Mouse (Mus musculus) midbrain, embryonic 11.5 days (tissue): ENCODE results near the gene Shank3. TPM values are rescaled to one million over a fixed set of nuclear protein-coding genes. Genes with fewer than 3 reads are reported as not detected.
A peak's percentile ranks its signal among the peaks of the same experiment; 100 is the strongest.

Experiments used
- ATAC-seq: fragments of 200-750 bp; cut with Nextera tagmentation; 2 replicates; pipeline ENCODE4 v1.8.0; 2017; ENCODE audit warnings: moderate TSS enrichment, moderate library complexity; ENCODE audit not compliant: low FRiP score
- DNase-seq: peaks from one replicate; pipeline ENCODE4 v3.0.0; 2015; ENCODE audit warnings: low spot score; ENCODE audit errors: missing footprints
- H3K27ac ChIP-seq: fragments of 300-500 bp; sonication (generic); 2 replicates; pipeline ENCODE4 v1.5.1; 2014; ENCODE audit warnings: low read depth, low read length
- H3K27me3 ChIP-seq: fragments of 300-500 bp; sonication (generic); 2 replicates; pipeline ENCODE4 v1.6.1; 2014; ENCODE audit warnings: mild to moderate bottlenecking, low read length, moderate library complexity, mixed read lengths; ENCODE audit not compliant: control insufficient read depth, insufficient read depth
- H3K36me3 ChIP-seq: fragments of 300-500 bp; sonication (generic); 2 replicates; pipeline ENCODE4 v1.6.1; 2014; ENCODE audit warnings: mild to moderate bottlenecking, low read length, moderate library complexity, mixed read lengths; ENCODE audit not compliant: control insufficient read depth, insufficient read depth
- H3K4me1 ChIP-seq: fragments of 300-500 bp; sonication (generic); 2 replicates; pipeline ENCODE4 v1.6.1; 2014; ENCODE audit warnings: low read length; ENCODE audit not compliant: control insufficient read depth, insufficient read depth
- H3K4me2 ChIP-seq: fragments of 300-500 bp; sonication (generic); 2 replicates; pipeline ENCODE4 v1.6.1; 2014; ENCODE audit warnings: mild to moderate bottlenecking, moderate library complexity
- H3K4me3 ChIP-seq: fragments of 300-500 bp; sonication (generic); 2 replicates; pipeline ENCODE4 v1.5.1; 2014; ENCODE audit warnings: low read depth, low read length
- H3K9ac ChIP-seq: fragments of 300-500 bp; sonication (generic); 2 replicates; pipeline ENCODE4 v1.6.1; 2014; ENCODE audit warnings: low read length
- H3K9me3 ChIP-seq: fragments of 300-500 bp; sonication (generic); 2 replicates; pipeline ENCODE4 v1.6.1; 2016; ENCODE audit warnings: low read length; ENCODE audit not compliant: control insufficient read depth
- WGBS: fragments of 180-500 bp; shearing (Covaris S2); extraction: QIAGEN DNeasy Blood & Tissue Kit; methylation state at CpG from one replicate; pipeline ENCODE4 v1.1.7; 2014; 5-methylcytosine and 5-hydroxymethylcytosine counted together
- polyA plus RNA-seq: library from polyadenylated mRNA; unstranded; fragments of >200 nt; fragmentation: Nextera tagmentation; extraction: Ambion mirVana; gene quantifications from 2 replicates; pipeline ENCODE4 v1.2.1, GENCODE M21; 2014

The Shank3 gene
- polyA plus RNA-seq: 2.2 TPM in 2 replicates

- H3K36me3 ChIP-seq: no peaks in the 10 kb centered on the region
- peak within 1 kb of the TSS; percentile 84 for H3K4me3 ChIP-seq
- DNase-seq: peak; percentile 96
- peak; percentile 63 for ATAC-seq
- under 1% methylated on average over 51 of the region's 72 CpGs for WGBS
- H3K27me3 ChIP-seq: peaks cover 19% of the 10 kb centered on the region
- peak within 1 kb of the TSS; percentile 87 for H3K9ac ChIP-seq
- H3K27ac ChIP-seq: peak within 1 kb of the TSS; percentile 51; the same call in 1 of the 2 replicates
- H3K9me3 ChIP-seq: no peaks in the 10 kb centered on the region
- peaks cover 17% of the 10 kb centered on the region for H3K4me1 ChIP-seq
- H3K4me2 ChIP-seq: peak within 1 kb of the TSS; percentile 89
These were observed at the start of gene Shank3 for GRCm38 (mm10) chr15:89498961-89499688. TSS of gene Shank3 (plus strand) at chr15:89499623.

- peak; percentile 82 for DNase-seq
- Histone ChIP-seq H3K27me3 (0 out of 2 replicates have a peak, but pooled peaks cover 5% of the 10 kb centered on the region), H3K9ac (peak overlapping the region; percentile 84), H3K4me3 (peak overlapping the region; percentile 84), H3K9me3 (no peaks in the 10 kb centered on the region), H3K27ac (no peak overlapping the region), H3K4me2 (peak overlapping the region; percentile 78), H3K36me3 (peaks cover 16% of the 10 kb centered on the region; the same call in 1 of the 2 replicates), H3K4me1 (peaks cover 11% of the 10 kb centered on the region)
- peak; percentile 59 for ATAC-seq
- 4% methylated on average over 24 of the region's 24 CpGs for WGBS
These were observed 46.2 kb upstream of the Shank3 start for GRCm38 (mm10) chr15:89452906-89453864.

GRCm38 (mm10) chr15:89453865-89454478 is 45.5 kb upstream of the Shank3 start, which contains the start of gene Mapk8ip2:
TSS of gene Mapk8ip2 (plus strand) at chr15:89453913.
- peak within 1 kb of the TSS; percentile 54 for H3K27ac ChIP-seq
- H3K9me3 ChIP-seq: no peaks in the 10 kb centered on the region
- H3K27me3 ChIP-seq: 0 out of 2 replicates have a peak, but pooled peaks cover 5% of the 10 kb centered on the region
- H3K4me2 ChIP-seq: peak within 1 kb of the TSS; percentile 78
- under 1% methylated on average over 53 of the region's 53 CpGs for WGBS
- H3K4me3 ChIP-seq: peak within 1 kb of the TSS; percentile 84
- peaks cover 16% of the 10 kb centered on the region; the same call in 1 of the 2 replicates for H3K36me3 ChIP-seq
- DNase-seq (peak; percentile 97), ATAC-seq (peak; percentile 84)
- H3K9ac ChIP-seq: peak within 1 kb of the TSS; percentile 84
- H3K4me1 ChIP-seq: peaks cover 11% of the 10 kb centered on the region

- WGBS: 6% methylated on average over 5 of the region's 6 CpGs
- DNase-seq: no peak
- H3K9me3 ChIP-seq: no peaks in the 10 kb centered on the region
- ATAC-seq: peak; percentile 43
- H3K4me3 ChIP-seq: peak overlapping the region; percentile 84
- no peak overlapping the region for H3K27ac ChIP-seq
- H3K27me3 ChIP-seq: 0 out of 2 replicates have a peak, but pooled peaks cover 5% of the 10 kb centered on the region
- peak overlapping the region; percentile 84 for H3K9ac ChIP-seq
- H3K4me2 ChIP-seq: peak overlapping the region; percentile 78
- H3K4me1 ChIP-seq: peaks cover 11% of the 10 kb centered on the region
- peaks cover 16% of the 10 kb centered on the region; the same call in 1 of the 2 replicates for H3K36me3 ChIP-seq
These were observed 44.6 kb upstream of the Shank3 start for GRCm38 (mm10) chr15:89454857-89455256.

GRCm38 (mm10) chr15:89455642-89456041 is 43.8 kb upstream of the Shank3 start:
- H3K4me3 ChIP-seq: no peak overlapping the region

GRCm38 (mm10) chr15:89458942-89459341 is 40.5 kb upstream of the Shank3 start:
- Histone ChIP-seq H3K36me3 (peaks cover 22% of the 10 kb centered on the region; the same call in 1 of the 2 replicates), H3K9ac (no peak overlapping the region), H3K4me1 (peaks cover 9% of the 10 kb centered on the region), H3K4me2 (no peak overlapping the region), H3K27me3 (no peaks in the 10 kb centered on the region), H3K9me3 (no peaks in the 10 kb centered on the region), H3K27ac (no peak overlapping the region), H3K4me3 (no peak overlapping the region)
- no peak for ATAC-seq
- 96% methylated on average over 15 of the region's 15 CpGs for WGBS
- DNase-seq: no peak

More at GRCm38 (mm10) chr15:89455642-89456041, 43.8 kb upstream of the Shank3 start:
- peaks cover 20% of the 10 kb centered on the region; the same call in 1 of the 2 replicates for H3K36me3 ChIP-seq
- no peaks in the 10 kb centered on the region for H3K9me3 ChIP-seq
- no peak overlapping the region for H3K27ac ChIP-seq
- peak overlapping the region; percentile 78 for H3K4me2 ChIP-seq
- no peak overlapping the region for H3K9ac ChIP-seq
- DNase-seq: no peak
- 0 out of 2 replicates have a peak, but pooled peaks cover 5% of the 10 kb centered on the region for H3K27me3 ChIP-seq
- H3K4me1 ChIP-seq: peaks cover 11% of the 10 kb centered on the region
- WGBS: 80% methylated on average over 6 of the region's 6 CpGs
- no peak for ATAC-seq

GRCm38 (mm10) chr15:89459821-89460220 is 39.6 kb upstream of the Shank3 start:
- H3K4me3 ChIP-seq: no peak overlapping the region
- no peaks in the 10 kb centered on the region for H3K27me3 ChIP-seq
- no peak for DNase-seq
- WGBS: 93% methylated on average over 7 of the region's 7 CpGs
- H3K4me2 ChIP-seq: no peak overlapping the region
- H3K4me1 ChIP-seq: peaks cover 6% of the 10 kb centered on the region
- H3K9ac ChIP-seq: no peak overlapping the region
- H3K9me3 ChIP-seq: no peaks in the 10 kb centered on the region
- ATAC-seq: no peak
- H3K27ac ChIP-seq: no peak overlapping the region
- peaks cover 22% of the 10 kb centered on the region; the same call in 1 of the 2 replicates for H3K36me3 ChIP-seq

GRCm38 (mm10) chr15:89460298-89460697 is 39.1 kb upstream of the Shank3 start:
- 76% methylated on average over 10 of the region's 10 CpGs for WGBS
- Histone ChIP-seq H3K9ac (no peak overlapping the region), H3K4me1 (peaks cover 2% of the 10 kb centered on the region; the same call in 1 of the 2 replicates), H3K9me3 (no peaks in the 10 kb centered on the region), H3K4me2 (no peak overlapping the region), H3K27me3 (no peaks in the 10 kb centered on the region), H3K27ac (no peak overlapping the region), H3K36me3 (peaks cover 22% of the 10 kb centered on the region; the same call in 1 of the 2 replicates), H3K4me3 (no peak overlapping the region)
- ATAC-seq (no peak), DNase-seq (no peak)
